Mouse (Mus musculus) gastrocnemius, postnatal 14 days (tissue): Measurements from ENCODE around the gene Psmd8. TPM values are rescaled to one million over a fixed set of nuclear protein-coding genes. Genes with fewer than 3 reads are reported as not detected.

Source experiments
- DNase-seq: peaks from one replicate; pipeline ENCODE4 v3.0.0; 2021; ENCODE audit warnings: mixed read lengths
- intact Hi-C: fragments of 180-260 bp; cut with DNase I; formaldehyde crosslinking; loops from one replicate; pipeline ENCODE4 v1.15.1; 2025; ENCODE audit warnings: low total_unique reads
- total RNA-seq, 2 experiments: library from RNA; stranded (reverse); gene quantifications; 2 replicates each; pipeline ENCODE4 v1.2.3; 2021

Psmd8 gene
- total RNA-seq, 2 experiments from 2014 or later = 171 to 188 TPM

- intact Hi-C loops = no loop called here
- no peak for DNase-seq
Observed at GRCm38 (mm10) chr7:29172390-29173016, 8.0 kb downstream of the Psmd8 start.

GRCm38 (mm10) chr7:29171562-29172097 lies 8.9 kb downstream of the Psmd8 start:
- DNase-seq = no peak
- intact Hi-C loops = no loop called here

GRCm38 (mm10) chr7:29170755-29171561 lies 9.5 kb downstream of the Psmd8 start:
- intact Hi-C loops = no loop called here
- DNase-seq = peak; percentile 36

- intact Hi-C loops = no loop called here
Observed at GRCm38 (mm10) chr7:29170066-29170754, 10.3 kb downstream of the Psmd8 start, which contains the start of the genes Ggn and Spred3. Ggn (plus strand) TSS chr7:29170210. Spred3 (minus strand) TSS chr7:29170411.

GRCm38 (mm10) chr7:29169231-29170065 lies 11.1 kb downstream of the Psmd8 start:
- DNase-seq = peak; percentile 84
- intact Hi-C loops = no loop called here

More at GRCm38 (mm10) chr7:29170066-29170754, 10.3 kb downstream of the Psmd8 start, which contains the start of the genes Ggn and Spred3:
- DNase-seq = peak; percentile 73

- no peak for DNase-seq
- intact Hi-C loops = no loop called here
Observed at GRCm38 (mm10) chr7:29168791-29169230, 11.7 kb downstream of the Psmd8 start.

GRCm38 (mm10) chr7:29168121-29168695 lies 12.3 kb downstream of the Psmd8 start:
- intact Hi-C loops = no loop called here
- DNase-seq = no peak

- no peak for DNase-seq
- intact Hi-C loops = no loop called here
Observed at GRCm38 (mm10) chr7:29167656-29168055, 12.8 kb downstream of the Psmd8 start.

GRCm38 (mm10) chr7:29162750-29163525 lies 17.6 kb downstream of the Psmd8 start:
- peak; percentile 61 for DNase-seq
- intact Hi-C loops = no loop called here

- intact Hi-C loops = no loop called here
Observed at GRCm38 (mm10) chr7:29162294-29162693, 18.2 kb downstream of the Psmd8 start.

GRCm38 (mm10) chr7:29158264-29158663 lies 22.2 kb downstream of the Psmd8 start:
- intact Hi-C loops = no loop called here
- no peak for DNase-seq

More at GRCm38 (mm10) chr7:29162294-29162693, 18.2 kb downstream of the Psmd8 start:
- DNase-seq = no peak

- peak; percentile 83 for DNase-seq
- intact Hi-C loops = no loop called here
Observed at GRCm38 (mm10) chr7:29155838-29156782, 24.4 kb downstream of the Psmd8 start, which contains the start of gene Fam98c. Fam98c (minus strand) TSS chr7:29156234.

GRCm38 (mm10) chr7:29155196-29155837 lies 25.2 kb downstream of the Psmd8 start:
- DNase-seq = peak; percentile 90
- intact Hi-C loops = no loop called here

GRCm38 (mm10) chr7:29154018-29154720 lies 26.3 kb downstream of the Psmd8 start:
- intact Hi-C loops = no loop called here
- no peak for DNase-seq

- intact Hi-C loops = no loop called here
Observed at GRCm38 (mm10) chr7:29151486-29151885, 29.0 kb downstream of the Psmd8 start.

GRCm38 (mm10) chr7:29148771-29149170 lies 31.7 kb downstream of the Psmd8 start:
- intact Hi-C loops = no loop called here
- DNase-seq = no peak

More at GRCm38 (mm10) chr7:29151486-29151885, 29.0 kb downstream of the Psmd8 start:
- no peak for DNase-seq
